Mouse (Mus musculus) layer of hippocampus, adult 9-11 months (tissue): ENCODE data around the gene Igfbp7.

ENCODE experiments used
- DNase-seq: peaks from one replicate; pipeline ENCODE4 v3.0.0; 2022

Gene Igfbp7

GRCm38 (mm10) chr5:77378027-77378426, 29.8 kb downstream of the Igfbp7 start:
- DNase-seq, result no peak

- DNase-seq, result no peak
These were observed 32.3 kb downstream of the Igfbp7 start for GRCm38 (mm10) chr5:77375546-77375945.

GRCm38 (mm10) chr5:77374945-77375344, 32.9 kb downstream of the Igfbp7 start:
- no peak for DNase-seq

GRCm38 (mm10) chr5:77372778-77373177, 35.1 kb downstream of the Igfbp7 start:
- no peak for DNase-seq

- DNase-seq, result no peak
These were observed 35.6 kb downstream of the Igfbp7 start for GRCm38 (mm10) chr5:77372242-77372641.

GRCm38 (mm10) chr5:77370378-77370892, 37.4 kb downstream of the Igfbp7 start:
- no peak for DNase-seq

GRCm38 (mm10) chr5:77369394-77369793, 38.4 kb downstream of the Igfbp7 start:
- DNase-seq, result no peak

- DNase-seq, result no peak
These were observed 39.6 kb downstream of the Igfbp7 start for GRCm38 (mm10) chr5:77368194-77368593.

GRCm38 (mm10) chr5:77367682-77368081, 40.2 kb downstream of the Igfbp7 start:
- DNase-seq, result no peak

GRCm38 (mm10) chr5:77367145-77367544, 40.7 kb downstream of the Igfbp7 start:
- DNase-seq, result no peak

GRCm38 (mm10) chr5:77366313-77366712, 41.5 kb downstream of the Igfbp7 start:
- DNase-seq, result no peak

- no peak for DNase-seq
These were observed 43.3 kb downstream of the Igfbp7 start for GRCm38 (mm10) chr5:77364443-77365038.

GRCm38 (mm10) chr5:77363650-77364049, 44.2 kb downstream of the Igfbp7 start:
- peak; percentile 18 for DNase-seq

GRCm38 (mm10) chr5:77362120-77362519, 45.7 kb downstream of the Igfbp7 start:
- no peak for DNase-seq

- DNase-seq, result no peak
These were observed 46.8 kb downstream of the Igfbp7 start for GRCm38 (mm10) chr5:77361006-77361405.

GRCm38 (mm10) chr5:77359971-77360370, 47.9 kb downstream of the Igfbp7 start:
- no peak for DNase-seq

GRCm38 (mm10) chr5:77358347-77358746, 49.5 kb downstream of the Igfbp7 start:
- DNase-seq, result no peak

GRCm38 (mm10) chr5:77357405-77358149, 50.3 kb downstream of the Igfbp7 start:
- DNase-seq, result peak; percentile 21

GRCm38 (mm10) chr5:77355307-77356265, 52.3 kb downstream of the Igfbp7 start:
- DNase-seq, result no peak

GRCm38 (mm10) chr5:77354361-77354787, 53.5 kb downstream of the Igfbp7 start:
- peak; percentile 72 for DNase-seq

- no peak for DNase-seq
These were observed 56.1 kb downstream of the Igfbp7 start for GRCm38 (mm10) chr5:77351691-77352090.

GRCm38 (mm10) chr5:77349971-77350658, 57.7 kb downstream of the Igfbp7 start:
- DNase-seq, result no peak
